Mouse (Mus musculus): Measurements from ENCODE around the gene Zdhhc22.

DNA sequence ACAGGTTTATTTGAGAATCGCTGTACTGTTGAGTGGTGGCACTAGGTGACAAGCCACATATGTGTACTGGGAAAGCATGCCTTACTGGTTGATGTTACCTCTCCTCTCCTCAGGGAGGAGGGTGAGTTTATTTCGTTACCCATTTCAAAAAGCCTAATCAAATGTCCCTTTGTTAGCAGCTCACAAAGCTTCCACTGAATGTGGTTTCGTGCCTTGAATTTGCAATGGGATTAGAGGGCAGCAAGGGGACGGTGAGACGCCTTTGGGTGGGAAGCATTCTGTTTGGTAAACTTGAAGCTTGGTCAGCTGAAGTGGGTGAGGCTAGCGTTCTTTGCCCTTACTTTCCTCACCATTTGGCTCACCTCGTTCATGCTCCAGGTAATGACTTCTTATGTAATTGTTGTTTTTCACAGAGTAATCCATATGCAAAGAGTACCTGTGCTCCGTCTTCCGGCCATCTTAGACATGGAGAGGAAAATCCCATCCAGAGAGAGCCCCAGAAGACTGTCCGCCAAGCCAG, 37.8 kb downstream of the Zdhhc22 start:
- TF ChIP-seq CTCF (IDR thresholded peaks at IDR 0.05; ENCODE audit: insufficient read depth, low read depth, low read length) (no peak), POLR2A (IDR thresholded peaks at IDR 0.05; ENCODE audit: insufficient read depth, low read depth, low read length) (no peak)

All from olfactory bulb, adult 2 months (tissue).